Mouse (Mus musculus): ENCODE measurements at regions not wholly inside any gene's neighbourhood (a gene's known extent, or its start where the extent isn't known, plus 50 kb on each side); places are given as distances from the start of the nearest gene placed in this dataset.

- TF ChIP-seq CTCF (IDR thresholded peaks at IDR 0.05; ENCODE audit: extremely low read depth, insufficient read depth, low read length) (no peak), POLR2A (IDR thresholded peaks at IDR 0.05; ENCODE audit: extremely low read depth, insufficient read depth, low read length) (no peak)
These were observed 169.1 kb downstream of the Cdc5l start for GRCm38 (mm10) chr17:45264434-45264833.

Measured in cortical plate, adult 2 months (tissue).